Mouse (Mus musculus) neural tube, embryonic 12.5 days (tissue): ENCODE measurements at regions not wholly inside any gene's neighbourhood (a gene's known extent, or its start where the extent isn't known, plus 50 kb on each side); places are given as distances from the start of the nearest gene placed in this dataset.
A peak's percentile ranks its signal among the peaks of the same experiment; 100 is the strongest.

ENCODE experiments used
- ATAC-seq: fragments of 200-750 bp; cut with Nextera tagmentation; 2 replicates; pipeline ENCODE4 v1.8.0; 2017; ENCODE audit warnings: low read depth, mild to moderate bottlenecking, moderate TSS enrichment, moderate library complexity; ENCODE audit not compliant: low FRiP score
- H3K27ac ChIP-seq: fragments of 300-500 bp; sonication (generic); 2 replicates; pipeline ENCODE4 v1.5.1; 2016
- H3K27me3 ChIP-seq: fragments of 300-500 bp; sonication (generic); replicated peaks from 2 replicates; pipeline ENCODE4 v1.6.1; 2016; ENCODE audit warnings: mild to moderate bottlenecking
- H3K36me3 ChIP-seq: fragments of 300-500 bp; sonication (generic); 2 replicates; pipeline ENCODE4 v1.6.1; 2016; ENCODE audit warnings: mild to moderate bottlenecking
- H3K4me1 ChIP-seq: fragments of 300-500 bp; sonication (generic); 2 replicates; pipeline ENCODE4 v1.6.1; 2016
- H3K4me2 ChIP-seq: fragments of 300-500 bp; sonication (generic); replicated peaks from 2 replicates; pipeline ENCODE4 v1.6.1; 2016; ENCODE audit warnings: mild to moderate bottlenecking
- H3K4me3 ChIP-seq: fragments of 300-500 bp; sonication (generic); 2 replicates; pipeline ENCODE4 v1.5.1; 2016
- H3K9ac ChIP-seq: fragments of 300-500 bp; sonication (generic); 2 replicates; pipeline ENCODE4 v1.6.1; 2016; ENCODE audit warnings: mild to moderate bottlenecking
- H3K9me3 ChIP-seq: fragments of 300-500 bp; sonication (generic); 2 replicates; pipeline ENCODE4 v1.6.1; 2016; ENCODE audit warnings: mild to moderate bottlenecking
- WGBS: fragments of 180-500 bp; shearing (Covaris S2); methylation state at CpG from one replicate; pipeline ENCODE4 v1.1.7; 2016; 5-methylcytosine and 5-hydroxymethylcytosine counted together

DNA sequence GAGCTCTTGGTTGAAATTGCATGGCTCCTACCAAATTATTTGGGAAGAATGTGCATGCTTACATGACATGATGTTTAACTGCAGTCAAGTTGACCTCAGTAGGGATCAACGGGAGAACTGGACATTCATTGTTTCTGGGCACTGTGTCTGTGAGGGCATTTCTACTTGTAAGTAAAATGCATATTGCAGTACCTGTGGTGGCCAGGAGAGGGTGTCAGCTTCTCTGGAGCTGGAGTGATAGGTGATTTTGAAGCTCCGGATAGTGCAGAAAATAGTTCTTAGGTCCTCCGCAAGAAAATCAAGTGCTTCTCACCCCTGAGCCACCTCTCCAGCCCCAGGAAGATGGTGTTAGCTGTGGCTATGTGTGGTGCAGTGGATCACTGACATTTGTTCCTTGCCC lies 396.7 kb downstream of the Fam19a5 start:
- no peaks in the 10 kb centered on the region for H3K36me3 ChIP-seq
- no peak for ATAC-seq
- no peak overlapping the region for H3K27ac ChIP-seq
- H3K27me3 ChIP-seq: no peaks in the 10 kb centered on the region
- H3K4me2 ChIP-seq: no peak overlapping the region
- no peaks in the 10 kb centered on the region for H3K4me1 ChIP-seq
- 63% methylated on average over 3 of the region's 3 CpGs for WGBS
- H3K9ac ChIP-seq: no peak overlapping the region
- H3K9me3 ChIP-seq: no peaks in the 10 kb centered on the region
- no peak overlapping the region for H3K4me3 ChIP-seq

DNA sequence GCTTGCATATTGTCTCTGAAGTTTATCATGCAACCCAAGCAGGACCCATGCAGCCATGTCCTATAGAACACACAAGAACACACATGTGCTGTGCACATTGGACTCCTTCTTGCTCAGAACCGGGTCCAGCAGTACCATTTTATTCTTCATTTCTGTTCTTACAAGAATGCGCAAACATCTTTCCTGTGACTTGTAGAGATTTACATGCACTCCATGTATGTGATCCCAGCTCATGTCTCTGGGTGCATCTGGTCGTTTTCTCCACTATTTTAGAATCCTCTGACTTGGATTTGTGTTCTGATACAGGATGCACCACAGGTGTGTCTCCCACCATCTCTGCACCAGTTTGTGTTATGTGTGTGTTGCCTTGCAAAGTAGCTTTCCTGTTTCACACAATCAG lies 408.4 kb downstream of the Fam19a5 start:
- WGBS: 85% methylated on average over 3 of the region's 3 CpGs
- Histone ChIP-seq H3K4me1 (no peaks in the 10 kb centered on the region), H3K27ac (no peak overlapping the region), H3K9ac (no peak overlapping the region), H3K36me3 (no peaks in the 10 kb centered on the region), H3K4me2 (no peak overlapping the region), H3K9me3 (no peaks in the 10 kb centered on the region), H3K27me3 (no peaks in the 10 kb centered on the region), H3K4me3 (no peak overlapping the region)
- ATAC-seq: no peak

DNA sequence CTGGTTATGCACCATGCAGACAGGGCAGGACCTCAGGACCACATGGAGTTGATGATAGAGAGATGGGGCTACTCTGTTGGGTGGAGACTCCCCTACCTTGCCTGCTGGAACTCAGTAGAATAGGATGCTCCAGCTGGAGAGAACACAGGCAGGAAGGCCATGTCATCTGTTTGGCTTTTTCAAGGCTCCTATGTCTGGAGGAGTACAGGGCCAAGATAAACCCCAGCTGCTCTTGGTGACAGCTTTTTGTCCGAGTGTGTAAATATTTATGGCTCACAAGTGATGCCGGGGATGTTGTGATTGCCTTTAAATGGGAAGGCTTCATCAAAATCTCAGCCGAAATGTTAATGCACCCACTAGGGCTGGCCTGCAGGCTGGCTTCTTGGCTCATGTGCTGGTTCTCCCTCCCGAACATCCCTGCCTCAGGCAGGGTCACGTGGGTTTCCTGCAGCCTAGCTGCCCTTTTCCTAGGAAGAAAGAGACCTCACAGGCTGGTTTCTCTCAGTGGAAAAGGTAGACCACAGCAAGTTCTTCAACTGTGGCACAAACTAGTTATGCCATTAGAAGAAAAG lies 411.7 kb downstream of the Fam19a5 start:
- H3K27me3 ChIP-seq: no peaks in the 10 kb centered on the region
- H3K36me3 ChIP-seq: no peaks in the 10 kb centered on the region
- no peak overlapping the region for H3K4me2 ChIP-seq
- H3K4me1 ChIP-seq: no peaks in the 10 kb centered on the region
- no peak overlapping the region for H3K27ac ChIP-seq
- no peak for ATAC-seq
- WGBS: 74% methylated on average over 5 of the region's 5 CpGs
- H3K4me3 ChIP-seq: no peak overlapping the region
- no peak overlapping the region for H3K9ac ChIP-seq
- H3K9me3 ChIP-seq: no peaks in the 10 kb centered on the region

DNA sequence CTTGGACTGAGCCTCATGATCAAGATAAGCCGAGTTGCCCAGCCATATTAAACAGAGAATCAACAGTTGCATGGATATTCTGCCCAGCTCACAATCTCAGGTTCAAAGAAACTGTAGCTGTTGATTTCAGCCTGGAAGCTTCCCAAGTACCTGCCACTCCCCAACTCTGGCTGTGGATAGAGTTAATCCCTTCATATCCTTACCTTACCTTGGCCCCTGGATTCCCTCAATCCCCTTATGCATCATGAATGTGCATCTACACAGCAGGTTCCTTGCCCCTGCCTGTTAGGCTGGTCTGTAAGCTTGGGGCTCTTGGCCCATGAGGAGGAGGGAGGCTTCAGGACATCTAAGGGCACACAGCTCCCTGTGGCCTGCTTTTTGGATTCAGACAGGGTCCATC lies 414.8 kb downstream of the Fam19a5 start:
- H3K4me1 ChIP-seq: no peaks in the 10 kb centered on the region
- H3K36me3 ChIP-seq: no peaks in the 10 kb centered on the region
- no peaks in the 10 kb centered on the region for H3K9me3 ChIP-seq
- H3K27ac ChIP-seq: no peak overlapping the region
- H3K4me2 ChIP-seq: no peak overlapping the region
- ATAC-seq: no peak
- H3K9ac ChIP-seq: no peak overlapping the region
- WGBS: 72% methylated on average over 1 of the region's 1 CpGs
- no peaks in the 10 kb centered on the region for H3K27me3 ChIP-seq
- no peak overlapping the region for H3K4me3 ChIP-seq

DNA sequence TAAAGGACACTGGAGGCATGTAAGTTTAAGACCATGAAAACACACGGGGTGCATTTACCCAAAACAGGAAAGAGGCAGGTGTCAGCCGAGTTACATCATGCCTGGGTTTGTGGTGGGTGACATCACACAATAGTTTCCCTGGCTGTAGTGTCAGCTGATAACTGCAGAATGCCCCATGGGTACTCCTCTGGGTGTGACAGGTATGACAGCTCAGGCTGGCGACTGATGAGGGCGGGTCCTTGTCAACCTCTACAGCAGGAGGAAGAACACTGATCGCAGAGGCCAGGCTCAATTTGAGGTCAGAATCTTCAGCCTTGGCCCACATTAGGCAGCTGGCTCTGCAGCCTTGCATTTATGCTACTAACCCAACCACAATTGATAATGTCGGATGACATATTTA lies 428.5 kb downstream of the Fam19a5 start:
- no peak overlapping the region for H3K4me2 ChIP-seq
- no peaks in the 10 kb centered on the region for H3K9me3 ChIP-seq
- 88% methylated on average over 6 of the region's 6 CpGs for WGBS
- H3K27me3 ChIP-seq: no peaks in the 10 kb centered on the region
- H3K4me3 ChIP-seq: no peak overlapping the region
- no peaks in the 10 kb centered on the region for H3K4me1 ChIP-seq
- H3K36me3 ChIP-seq: no peaks in the 10 kb centered on the region
- no peak overlapping the region for H3K9ac ChIP-seq
- no peak overlapping the region for H3K27ac ChIP-seq
- ATAC-seq: no peak

DNA sequence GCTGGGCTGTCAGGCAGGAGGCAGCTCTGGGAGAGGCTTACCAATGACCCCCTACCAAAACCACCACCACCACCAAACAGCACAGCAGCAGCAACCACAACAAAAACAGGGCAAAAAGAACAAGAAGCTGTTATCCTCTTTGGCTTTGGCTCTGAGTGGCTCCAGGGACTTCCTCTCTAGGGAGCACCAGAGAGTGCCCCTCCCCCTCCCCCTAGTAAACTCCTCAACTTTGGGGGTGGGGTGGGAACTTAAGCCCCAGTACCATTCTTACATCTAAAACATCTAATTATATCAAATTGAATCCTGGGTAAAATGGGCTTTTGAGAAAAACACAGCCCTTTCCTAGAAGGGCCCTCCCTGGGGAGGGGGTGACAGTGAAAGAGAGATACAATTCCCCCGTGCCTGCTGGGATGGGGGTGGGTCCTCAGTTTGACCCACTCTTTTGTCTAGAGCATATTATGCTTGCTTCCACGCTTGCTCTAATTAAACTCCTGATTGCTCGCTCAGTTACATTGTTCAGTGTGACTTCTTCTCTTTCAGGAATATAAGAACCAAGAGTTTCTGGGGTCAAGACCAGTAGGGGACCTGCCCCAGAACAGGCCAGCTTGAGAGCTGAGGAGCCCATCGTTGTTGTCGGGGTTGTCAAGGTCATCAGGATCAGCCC lies 443.4 kb downstream of the Fam19a5 start:
- H3K4me3 ChIP-seq: no peak overlapping the region
- no peak overlapping the region for H3K4me2 ChIP-seq
- no peaks in the 10 kb centered on the region for H3K27me3 ChIP-seq
- H3K4me1 ChIP-seq: peaks cover 12% of the 10 kb centered on the region
- no peak overlapping the region for H3K27ac ChIP-seq
- 13% methylated on average over 5 of the region's 5 CpGs for WGBS
- H3K9me3 ChIP-seq: no peaks in the 10 kb centered on the region
- no peak overlapping the region for H3K9ac ChIP-seq
- ATAC-seq: no peak
- no peaks in the 10 kb centered on the region for H3K36me3 ChIP-seq

DNA sequence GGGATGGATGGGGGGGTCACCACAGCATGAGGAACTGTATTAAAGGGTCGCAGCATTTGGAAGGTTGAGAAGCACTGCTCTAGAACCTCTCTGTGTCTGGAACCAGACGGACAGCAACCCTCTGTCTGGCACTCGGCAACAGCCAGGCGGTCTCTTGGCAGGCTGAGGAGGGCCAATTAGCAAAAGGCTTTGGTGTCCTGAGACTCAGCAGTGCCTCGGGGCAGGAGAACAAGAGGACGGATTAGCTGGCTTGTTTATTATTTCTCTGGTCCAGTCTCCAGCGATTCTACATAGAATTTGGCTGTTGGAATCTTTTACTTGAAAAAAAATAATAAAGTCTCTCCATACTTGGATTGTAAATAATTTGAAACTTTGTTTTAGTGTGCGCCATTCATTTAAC lies 450.4 kb downstream of the Fam19a5 start:
- no peaks in the 10 kb centered on the region for H3K27me3 ChIP-seq
- 76% methylated on average over 8 of the region's 8 CpGs for WGBS
- H3K4me1 ChIP-seq: no peaks in the 10 kb centered on the region
- ATAC-seq: no peak
- no peaks in the 10 kb centered on the region for H3K36me3 ChIP-seq
- H3K9ac ChIP-seq: no peak overlapping the region
- H3K9me3 ChIP-seq: no peaks in the 10 kb centered on the region
- H3K4me2 ChIP-seq: no peak overlapping the region
- no peak overlapping the region for H3K4me3 ChIP-seq
- no peak overlapping the region for H3K27ac ChIP-seq

DNA sequence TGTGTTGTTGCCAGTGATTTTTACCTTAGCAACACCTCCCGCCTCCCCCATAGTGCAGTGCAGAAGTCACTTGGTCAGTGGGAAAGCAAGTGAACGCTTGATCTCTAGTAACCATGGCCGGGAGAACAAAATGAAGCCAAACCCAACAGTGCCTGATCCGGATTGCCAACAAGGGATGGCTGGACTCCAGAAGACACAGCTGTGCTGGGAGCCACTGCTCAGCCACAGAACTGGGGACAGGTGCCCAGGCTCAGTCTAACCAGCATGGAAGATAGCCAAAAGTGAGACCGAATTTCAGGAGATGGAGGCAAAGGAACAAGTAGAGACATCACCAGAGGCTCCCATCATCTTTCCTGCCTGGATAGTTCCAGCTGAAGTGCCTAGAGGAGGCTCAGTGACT lies 473.0 kb downstream of the Fam19a5 start:
- Histone ChIP-seq H3K4me3 (no peak overlapping the region), H3K27me3 (no peaks in the 10 kb centered on the region), H3K36me3 (no peaks in the 10 kb centered on the region), H3K4me1 (no peaks in the 10 kb centered on the region), H3K27ac (no peak overlapping the region), H3K4me2 (no peak overlapping the region), H3K9me3 (no peaks in the 10 kb centered on the region), H3K9ac (no peak overlapping the region)
- 94% methylated on average over 5 of the region's 5 CpGs for WGBS
- no peak for ATAC-seq

DNA sequence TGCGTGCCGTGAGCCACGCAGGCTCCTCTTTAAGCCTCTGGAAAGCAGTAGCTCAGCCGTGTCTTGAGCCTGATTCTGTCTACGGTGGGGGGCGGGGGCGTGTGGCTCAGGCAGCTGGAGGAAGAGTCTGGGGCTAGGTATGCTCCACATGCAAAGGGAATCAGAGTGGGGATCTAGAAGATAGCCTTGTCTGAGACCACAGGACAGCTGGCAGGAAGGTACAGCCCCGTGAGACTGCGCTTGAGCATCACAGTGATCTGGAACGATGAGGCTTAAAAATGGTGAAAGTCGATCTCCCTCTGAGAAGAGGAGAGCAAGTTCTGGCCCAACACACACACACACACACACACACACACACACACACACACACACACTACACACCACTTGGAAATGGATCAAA lies 488.7 kb downstream of the Fam19a5 start:
- WGBS: 88% methylated on average over 11 of the region's 11 CpGs
- Histone ChIP-seq H3K4me1 (peaks cover 9% of the 10 kb centered on the region), H3K9ac (no peak overlapping the region), H3K36me3 (no peaks in the 10 kb centered on the region), H3K27ac (no peak overlapping the region), H3K4me2 (no peak overlapping the region), H3K9me3 (no peaks in the 10 kb centered on the region), H3K27me3 (no peaks in the 10 kb centered on the region), H3K4me3 (no peak overlapping the region)
- ATAC-seq: no peak

DNA sequence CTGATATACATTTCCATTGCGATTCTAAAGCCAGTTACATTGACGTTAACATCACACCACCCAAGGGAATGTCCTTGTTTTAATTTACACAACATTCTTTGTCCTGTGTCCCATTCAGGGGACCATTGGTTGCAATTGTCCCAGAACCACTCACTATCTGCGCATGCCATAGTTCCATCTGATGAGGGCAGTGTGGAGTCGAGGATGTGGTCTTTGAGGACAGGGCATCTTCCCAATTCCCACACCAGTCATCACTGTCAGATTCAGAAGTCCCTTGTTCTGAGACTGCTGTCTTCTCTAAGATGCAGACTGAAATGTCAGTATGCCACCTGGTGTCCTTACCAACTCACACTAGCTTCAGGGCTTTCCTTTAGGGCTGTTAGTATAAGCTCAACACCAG lies 489.6 kb downstream of the Fam19a5 start:
- H3K4me2 ChIP-seq: no peak overlapping the region
- H3K4me1 ChIP-seq: peaks cover 9% of the 10 kb centered on the region
- 76% methylated on average over 4 of the region's 4 CpGs for WGBS
- H3K9ac ChIP-seq: no peak overlapping the region
- no peaks in the 10 kb centered on the region for H3K9me3 ChIP-seq
- H3K36me3 ChIP-seq: no peaks in the 10 kb centered on the region
- H3K27ac ChIP-seq: no peak overlapping the region
- ATAC-seq: no peak
- no peaks in the 10 kb centered on the region for H3K27me3 ChIP-seq
- no peak overlapping the region for H3K4me3 ChIP-seq

DNA sequence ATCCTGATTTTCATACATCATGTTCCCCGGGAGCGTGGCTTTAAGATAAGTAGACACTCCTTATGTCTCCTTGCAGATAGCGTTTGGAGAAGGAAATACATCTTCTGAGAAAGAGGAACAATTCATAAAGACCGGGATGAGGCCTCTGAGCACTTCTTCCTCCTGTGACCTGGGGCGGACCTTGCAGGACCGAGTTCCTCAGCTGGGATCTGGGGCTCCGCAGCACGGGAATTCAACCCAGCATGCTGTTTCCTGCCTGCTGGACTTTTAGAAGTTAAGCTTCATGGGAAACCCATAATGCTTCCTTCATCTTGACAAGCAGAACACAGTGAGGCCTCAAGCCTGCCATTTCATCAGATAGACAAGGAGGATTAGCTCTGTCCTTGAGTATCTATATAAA lies 491.4 kb downstream of the Fam19a5 start:
- Histone ChIP-seq H3K36me3 (no peaks in the 10 kb centered on the region), H3K27me3 (no peaks in the 10 kb centered on the region), H3K4me3 (no peak overlapping the region), H3K4me2 (no peak overlapping the region), H3K9ac (no peak overlapping the region), H3K27ac (no peak overlapping the region), H3K4me1 (peaks cover 9% of the 10 kb centered on the region), H3K9me3 (no peaks in the 10 kb centered on the region)
- WGBS: 83% methylated on average over 8 of the region's 8 CpGs
- no peak for ATAC-seq

DNA sequence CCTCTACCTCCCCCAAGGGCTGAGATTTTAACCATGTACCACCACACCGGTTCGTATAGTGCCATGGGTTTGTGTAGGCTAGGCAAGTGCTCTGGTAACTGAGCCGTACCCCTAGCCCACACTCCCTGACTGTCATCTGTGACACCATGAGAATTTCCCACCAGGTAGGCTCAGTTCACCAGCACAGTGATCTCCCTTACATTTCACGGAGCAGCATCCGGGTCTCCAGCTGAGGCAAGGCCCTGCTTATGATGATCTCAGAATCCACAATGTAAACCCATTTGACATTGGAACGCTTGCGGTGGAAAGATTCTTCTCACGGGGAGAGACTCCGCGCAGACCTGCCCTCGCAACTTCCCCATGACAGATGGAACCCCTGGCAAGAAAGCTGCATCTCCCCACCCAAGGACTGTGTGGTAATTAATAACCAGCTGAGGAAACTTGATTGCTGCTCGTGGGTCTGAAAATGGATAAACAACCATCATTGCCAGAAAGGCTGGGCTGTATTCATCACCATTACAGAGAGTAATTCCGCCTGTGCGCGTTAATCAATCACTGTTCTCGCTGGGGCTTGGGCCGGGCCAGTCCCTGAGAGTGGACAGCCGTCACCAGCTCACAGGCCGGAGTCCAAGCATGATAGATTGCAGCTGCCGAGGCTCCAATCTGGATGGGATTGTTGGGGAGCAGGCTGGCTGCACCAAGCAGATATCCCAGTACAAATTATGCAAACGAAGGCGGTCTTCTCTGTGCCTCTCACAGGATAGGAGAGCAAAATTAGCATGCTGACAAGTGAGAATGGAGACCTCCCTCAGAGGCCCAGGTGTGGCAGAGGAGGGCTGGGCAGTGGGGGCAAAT lies 492.3 kb downstream of the Fam19a5 start:
- peaks cover 9% of the 10 kb centered on the region for H3K4me1 ChIP-seq
- no peak overlapping the region for H3K27ac ChIP-seq
- 51% methylated on average over 22 of the region's 22 CpGs for WGBS
- no peak for ATAC-seq
- no peak overlapping the region for H3K9ac ChIP-seq
- H3K4me2 ChIP-seq: peak overlapping the region; percentile 36
- no peaks in the 10 kb centered on the region for H3K36me3 ChIP-seq
- no peaks in the 10 kb centered on the region for H3K9me3 ChIP-seq
- H3K27me3 ChIP-seq: no peaks in the 10 kb centered on the region
- H3K4me3 ChIP-seq: no peak overlapping the region
